Mouse (Mus musculus): ENCODE data around the gene Zc3h12c. TPM values are rescaled to one million over a fixed set of nuclear protein-coding genes. Genes with fewer than 3 reads are reported as not detected.

Zc3h12c gene
- polyA plus RNA-seq, 1 experiment from 2014 or later = 4.7 TPM

GRCm38 (mm10) chr9:52165076-52165705 lies 3.2 kb downstream of the Zc3h12c start:
- ATAC-seq (ENCODE audit: low read depth) = no peak
- Histone ChIP-seq H3K27me3 (peaks cover 9% of the 10 kb centered on the region), H3K9me3 (0 out of 2 replicates have a peak, but pooled peaks cover 4% of the 10 kb centered on the region), H3K4me3 (no peak overlapping the region), H3K4me2 (no peak overlapping the region), H3K36me3 (0 out of 2 replicates have a peak, but pooled peaks cover 3% of the 10 kb centered on the region), H3K4me1 (replicated peaks) (peaks cover 43% of the 10 kb centered on the region), H3K27ac (replicated peaks) (no peak overlapping the region), H3K9ac (no peak overlapping the region)
- 89% methylated on average over 13 of the region's 13 CpGs for WGBS

DNA sequence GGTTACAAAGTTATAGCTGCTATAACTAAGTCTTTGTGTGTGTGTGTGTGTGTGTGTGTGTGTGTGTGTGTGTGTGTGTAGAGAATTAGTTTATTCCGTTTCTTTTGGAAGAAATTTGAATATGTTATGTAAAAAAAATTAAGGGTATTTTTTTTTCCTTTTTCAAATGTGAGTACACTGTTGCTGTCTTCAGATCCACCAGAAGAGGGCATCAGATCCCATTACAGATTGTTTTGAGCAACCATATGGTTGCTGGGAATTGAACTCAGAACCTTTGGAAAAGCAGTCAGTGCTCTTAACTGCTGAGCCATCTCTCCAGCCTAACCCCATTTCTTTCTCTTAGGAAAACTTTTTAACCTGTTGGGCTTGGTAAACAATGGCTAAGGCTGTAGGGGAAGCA lies 7.9 kb downstream of the Zc3h12c start:
- WGBS = 86% methylated on average over 1 of the region's 1 CpGs
- Histone ChIP-seq H3K4me1 (replicated peaks) (peaks cover 24% of the 10 kb centered on the region), H3K9ac (no peak overlapping the region), H3K36me3 (0 out of 2 replicates have a peak, but pooled peaks cover 3% of the 10 kb centered on the region), H3K4me3 (no peak overlapping the region), H3K27me3 (no peaks in the 10 kb centered on the region), H3K4me2 (no peak overlapping the region), H3K9me3 (0 out of 2 replicates have a peak, but pooled peaks cover 4% of the 10 kb centered on the region), H3K27ac (replicated peaks) (no peak overlapping the region)
- no peak for ATAC-seq (ENCODE audit: low read depth)

DNA sequence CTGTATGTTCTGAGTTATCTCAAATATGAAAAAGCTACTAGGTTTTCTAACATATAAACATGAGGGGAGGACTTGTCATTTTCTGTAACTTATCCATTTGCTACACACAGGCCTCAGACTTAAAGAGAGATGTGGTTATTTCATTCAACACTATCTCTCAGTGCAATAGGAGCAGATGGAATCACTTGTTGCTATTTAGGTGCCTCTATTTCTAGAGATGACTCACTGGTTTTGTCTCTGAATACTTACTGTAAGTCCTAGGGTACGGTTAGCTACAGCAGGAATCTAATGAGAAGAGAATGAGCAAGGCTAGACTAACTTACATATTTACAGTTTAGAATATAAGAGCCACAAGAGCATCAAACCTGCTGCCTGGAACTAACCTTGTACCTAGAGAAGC lies 9.8 kb downstream of the Zc3h12c start:
- no peak overlapping the region for H3K4me3 ChIP-seq
- no peaks in the 10 kb centered on the region for H3K27me3 ChIP-seq
- no peak overlapping the region for H3K9ac ChIP-seq
- 100% methylated on average over 1 of the region's 1 CpGs for WGBS
- 0 out of 2 replicates have a peak, but pooled peaks cover 4% of the 10 kb centered on the region for H3K9me3 ChIP-seq
- peaks cover 30% of the 10 kb centered on the region for H3K4me1 ChIP-seq (replicated peaks)
- no peak overlapping the region for H3K27ac ChIP-seq (replicated peaks)
- no peak for ATAC-seq (ENCODE audit: low read depth)
- H3K4me2 ChIP-seq = no peak overlapping the region
- H3K36me3 ChIP-seq = 0 out of 2 replicates have a peak, but pooled peaks cover 3% of the 10 kb centered on the region

GRCm38 (mm10) chr9:52155417-52155816 lies 13.0 kb downstream of the Zc3h12c start:
- 82% methylated on average over 4 of the region's 4 CpGs for WGBS
- Histone ChIP-seq H3K27ac (replicated peaks) (peak overlapping the region; percentile 59), H3K9me3 (no peaks in the 10 kb centered on the region), H3K4me3 (no peak overlapping the region), H3K4me1 (replicated peaks) (peaks cover 48% of the 10 kb centered on the region), H3K36me3 (no peaks in the 10 kb centered on the region), H3K4me2 (no peak overlapping the region), H3K27me3 (no peaks in the 10 kb centered on the region), H3K9ac (no peak overlapping the region)
- no peak for ATAC-seq (ENCODE audit: low read depth)

- Histone ChIP-seq H3K4me1 (replicated peaks) (peaks cover 49% of the 10 kb centered on the region), H3K4me2 (no peak overlapping the region), H3K36me3 (no peaks in the 10 kb centered on the region), H3K9ac (no peak overlapping the region), H3K27ac (replicated peaks) (peak overlapping the region; percentile 34; the same call in 1 of the 2 replicates), H3K27me3 (no peaks in the 10 kb centered on the region), H3K4me3 (no peak overlapping the region), H3K9me3 (no peaks in the 10 kb centered on the region)
- no peak for ATAC-seq (ENCODE audit: low read depth)
- WGBS = 65% methylated on average over 7 of the region's 7 CpGs
These were observed 14.1 kb downstream of the Zc3h12c start for GRCm38 (mm10) chr9:52154253-52154652.

- H3K9me3 ChIP-seq = no peaks in the 10 kb centered on the region
- no peaks in the 10 kb centered on the region for H3K27me3 ChIP-seq
- no peak overlapping the region for H3K4me3 ChIP-seq
- H3K27ac ChIP-seq (replicated peaks) = peak overlapping the region; percentile 83
- 0 out of 2 replicates have a peak, but pooled peaks have one; percentile 2 for ATAC-seq (ENCODE audit: low read depth)
- H3K4me2 ChIP-seq = no peak overlapping the region
- peaks cover 66% of the 10 kb centered on the region for H3K4me1 ChIP-seq (replicated peaks)
- H3K36me3 ChIP-seq = no peaks in the 10 kb centered on the region
- WGBS = 30% methylated on average over 6 of the region's 6 CpGs
- H3K9ac ChIP-seq = 0 out of 2 replicates have a peak overlapping the region, but pooled peaks have one; percentile 8
These were observed 16.1 kb downstream of the Zc3h12c start for GRCm38 (mm10) chr9:52152076-52152826.

- 52% methylated on average over 6 of the region's 6 CpGs for WGBS
- peak overlapping the region; percentile 56; the same call in 1 of the 2 replicates for H3K4me2 ChIP-seq
- no peak overlapping the region for H3K4me3 ChIP-seq
- H3K27ac ChIP-seq (replicated peaks) = no peak overlapping the region
- peaks cover 70% of the 10 kb centered on the region for H3K4me1 ChIP-seq (replicated peaks)
- no peak for ATAC-seq (ENCODE audit: low read depth)
- no peak overlapping the region for H3K9ac ChIP-seq
- no peaks in the 10 kb centered on the region for H3K27me3 ChIP-seq
- no peaks in the 10 kb centered on the region for H3K36me3 ChIP-seq
- H3K9me3 ChIP-seq = no peaks in the 10 kb centered on the region
These were observed 18.6 kb downstream of the Zc3h12c start for GRCm38 (mm10) chr9:52149768-52150167.

- peak; percentile 81 for ATAC-seq (ENCODE audit: low read depth)
- Histone ChIP-seq H3K9ac (peak overlapping the region; percentile 60), H3K36me3 (no peaks in the 10 kb centered on the region), H3K4me3 (peak overlapping the region; percentile 41), H3K4me2 (peak overlapping the region; percentile 56), H3K27ac (replicated peaks) (peak overlapping the region; percentile 86), H3K27me3 (no peaks in the 10 kb centered on the region), H3K9me3 (no peaks in the 10 kb centered on the region), H3K4me1 (replicated peaks) (peaks cover 70% of the 10 kb centered on the region)
- 14% methylated on average over 4 of the region's 4 CpGs for WGBS
These were observed 19.1 kb downstream of the Zc3h12c start for GRCm38 (mm10) chr9:52149286-52149685.

GRCm38 (mm10) chr9:52148831-52149230 lies 19.5 kb downstream of the Zc3h12c start:
- WGBS = 37% methylated on average over 4 of the region's 4 CpGs
- H3K4me1 ChIP-seq (replicated peaks) = peaks cover 70% of the 10 kb centered on the region

GRCm38 (mm10) chr9:52148311-52148710 lies 20.1 kb downstream of the Zc3h12c start:
- Histone ChIP-seq H3K27me3 (no peaks in the 10 kb centered on the region), H3K4me2 (peak overlapping the region; percentile 56), H3K36me3 (peaks cover 7% of the 10 kb centered on the region; the same call in 1 of the 2 replicates), H3K9ac (peak overlapping the region; percentile 60), H3K4me3 (peak overlapping the region; percentile 41), H3K4me1 (replicated peaks) (peaks cover 70% of the 10 kb centered on the region), H3K9me3 (no peaks in the 10 kb centered on the region), H3K27ac (replicated peaks) (peak overlapping the region; percentile 86)
- WGBS = 12% methylated on average over 3 of the region's 3 CpGs
- ATAC-seq (ENCODE audit: low read depth) = no peak

More at GRCm38 (mm10) chr9:52148831-52149230, 19.5 kb downstream of the Zc3h12c start:
- Histone ChIP-seq H3K9ac (peak overlapping the region; percentile 60), H3K4me2 (peak overlapping the region; percentile 56), H3K4me3 (peak overlapping the region; percentile 41), H3K27me3 (no peaks in the 10 kb centered on the region), H3K27ac (replicated peaks) (peak overlapping the region; percentile 86), H3K36me3 (peaks cover 3% of the 10 kb centered on the region; the same call in 1 of the 2 replicates), H3K9me3 (no peaks in the 10 kb centered on the region)
- ATAC-seq (ENCODE audit: low read depth) = no peak

- WGBS = 12% methylated on average over 4 of the region's 4 CpGs
- H3K9ac ChIP-seq = peak overlapping the region; percentile 14; the same call in 1 of the 2 replicates
- H3K36me3 ChIP-seq = peaks cover 7% of the 10 kb centered on the region; the same call in 1 of the 2 replicates
- H3K27ac ChIP-seq (replicated peaks) = peak overlapping the region; percentile 74
- H3K27me3 ChIP-seq = no peaks in the 10 kb centered on the region
- peak; percentile 52 for ATAC-seq (ENCODE audit: low read depth)
- peak overlapping the region; percentile 18 for H3K4me3 ChIP-seq
- no peaks in the 10 kb centered on the region for H3K9me3 ChIP-seq
- peak overlapping the region; percentile 52 for H3K4me2 ChIP-seq
- peaks cover 63% of the 10 kb centered on the region for H3K4me1 ChIP-seq (replicated peaks)
These were observed 22.1 kb downstream of the Zc3h12c start for GRCm38 (mm10) chr9:52146241-52146640.

GRCm38 (mm10) chr9:52132771-52133170 lies 35.6 kb downstream of the Zc3h12c start:
- H3K36me3 ChIP-seq = 0 out of 2 replicates have a peak, but pooled peaks cover 3% of the 10 kb centered on the region
- no peak overlapping the region for H3K9ac ChIP-seq
- ATAC-seq (ENCODE audit: low read depth) = no peak
- H3K27me3 ChIP-seq = no peaks in the 10 kb centered on the region
- H3K4me1 ChIP-seq (replicated peaks) = no peaks in the 10 kb centered on the region
- no peak overlapping the region for H3K27ac ChIP-seq (replicated peaks)
- WGBS = 90% methylated on average over 2 of the region's 2 CpGs
- H3K4me3 ChIP-seq = no peak overlapping the region
- no peak overlapping the region for H3K4me2 ChIP-seq
- no peaks in the 10 kb centered on the region for H3K9me3 ChIP-seq

All from neural tube, embryonic 13.5 days (tissue).